Mouse (Mus musculus) lung, postnatal 4 days (tissue): ENCODE results near the gene Slc6a2.

ENCODE experiments used
- DNase-seq, 2 experiments: peaks; one replicate each; pipeline ENCODE4 v3.0.0; 2021

Gene Slc6a2

GRCm38 (mm10) chr8:93038831-93039230, 79.0 kb downstream of the Slc6a2 start:
- DNase-seq: no peak

GRCm38 (mm10) chr8:93040256-93040655, 80.4 kb downstream of the Slc6a2 start:
- DNase-seq: no peak

- no peak for DNase-seq
Observed at GRCm38 (mm10) chr8:93040776-93041567, 81.1 kb downstream of the Slc6a2 start.

GRCm38 (mm10) chr8:93043083-93043482, 83.2 kb downstream of the Slc6a2 start:
- DNase-seq: no peak

- no peak for DNase-seq
Observed at GRCm38 (mm10) chr8:93048092-93048491, 88.2 kb downstream of the Slc6a2 start, which contains the start of gene Ces1a. Ces1a (minus strand) TSS chr8:93048192.

- no peak for DNase-seq
Observed at GRCm38 (mm10) chr8:93048510-93049416, 88.9 kb downstream of the Slc6a2 start.
